Mouse (Mus musculus) cerebellum, adult 11 months (tissue): ENCODE results near the gene Iqub.

Experiments
- DNase-seq: peaks from one replicate; pipeline ENCODE4 v3.0.0; 2022

Iqub gene

GRCm38 (mm10) chr6:24514552-24515284 lies at the start of gene Iqub:
Gene Iqub (minus strand): TSS chr6:24515067.
- DNase-seq = no peak

GRCm38 (mm10) chr6:24564081-24564480 lies 49.2 kb upstream of the Iqub start:
- DNase-seq = peak; percentile 20

- DNase-seq = no peak
Observed at GRCm38 (mm10) chr6:24555488-24555887, 40.6 kb upstream of the Iqub start.

GRCm38 (mm10) chr6:24554427-24555086 lies 39.7 kb upstream of the Iqub start:
- DNase-seq = no peak

- DNase-seq = no peak
Observed at GRCm38 (mm10) chr6:24552046-24552445, 37.2 kb upstream of the Iqub start.

- DNase-seq = no peak
Observed at GRCm38 (mm10) chr6:24549801-24550200, 34.9 kb upstream of the Iqub start.

GRCm38 (mm10) chr6:24546716-24547420 lies 32.0 kb upstream of the Iqub start:
- DNase-seq = no peak

- DNase-seq = peak; percentile 20
Observed at GRCm38 (mm10) chr6:24543119-24543591, 28.3 kb upstream of the Iqub start.

- no peak for DNase-seq
Observed at GRCm38 (mm10) chr6:24542393-24542792, 27.5 kb upstream of the Iqub start.

GRCm38 (mm10) chr6:24540106-24540505 lies 25.2 kb upstream of the Iqub start:
- DNase-seq = no peak

- no peak for DNase-seq
Observed at GRCm38 (mm10) chr6:24538435-24538834, 23.6 kb upstream of the Iqub start.

- no peak for DNase-seq
Observed at GRCm38 (mm10) chr6:24532804-24533203, 17.9 kb upstream of the Iqub start.

- DNase-seq = peak; percentile 16
Observed at GRCm38 (mm10) chr6:24530711-24531420, 16.0 kb upstream of the Iqub start.

- peak; percentile 39 for DNase-seq
Observed at GRCm38 (mm10) chr6:24530166-24530565, 15.3 kb upstream of the Iqub start.

GRCm38 (mm10) chr6:24528064-24528243 lies 13.1 kb upstream of the Iqub start, which contains the start of gene Asb15:
Gene Asb15 (plus strand): TSS chr6:24528144.
- no peak for DNase-seq

GRCm38 (mm10) chr6:24527155-24528063 lies 12.5 kb upstream of the Iqub start, which contains the start of gene Ndufa5:
Gene Ndufa5 (minus strand): TSS chr6:24528013.
- peak; percentile 93 for DNase-seq

- no peak for DNase-seq
Observed at GRCm38 (mm10) chr6:24525705-24526104, 10.8 kb upstream of the Iqub start.

GRCm38 (mm10) chr6:24516197-24516596 lies 1.3 kb upstream of the Iqub start:
- no peak for DNase-seq

- DNase-seq = no peak
Observed at GRCm38 (mm10) chr6:24504141-24504540, 10.7 kb downstream of the Iqub start.

- DNase-seq = no peak
Observed at GRCm38 (mm10) chr6:24490341-24490740, 24.5 kb downstream of the Iqub start.

- no peak for DNase-seq
Observed at GRCm38 (mm10) chr6:24486530-24486929, 28.3 kb downstream of the Iqub start.

GRCm38 (mm10) chr6:24470571-24471132 lies 44.2 kb downstream of the Iqub start:
- no peak for DNase-seq
